Mouse (Mus musculus) olfactory bulb, adult 2 months (tissue): ENCODE data around the gene Fap.

Experiments
- CTCF ChIP-seq: fragments of 200-500 bp; IDR thresholded peaks from 2 replicates; pipeline ENCODE4 v1.5.1; 2012; ENCODE audit warnings: low read depth, mild to moderate bottlenecking, low read length, moderate library complexity; ENCODE audit not compliant: insufficient read depth
- POLR2A ChIP-seq: fragments of 200-500 bp; IDR thresholded peaks from 2 replicates; pipeline ENCODE4 v1.6.1; 2012; ENCODE audit warnings: mild to moderate bottlenecking, low read depth, low read length, moderate library complexity; ENCODE audit not compliant: insufficient read depth

- no peak for TF ChIP-seq POLR2A
- no peak for TF ChIP-seq CTCF
Measured at GRCm38 (mm10) chr2:62498086-62498485, 75.8 kb downstream of the Fap start.
